Mouse (Mus musculus): ENCODE measurements around the gene Lemd1.

DNA sequence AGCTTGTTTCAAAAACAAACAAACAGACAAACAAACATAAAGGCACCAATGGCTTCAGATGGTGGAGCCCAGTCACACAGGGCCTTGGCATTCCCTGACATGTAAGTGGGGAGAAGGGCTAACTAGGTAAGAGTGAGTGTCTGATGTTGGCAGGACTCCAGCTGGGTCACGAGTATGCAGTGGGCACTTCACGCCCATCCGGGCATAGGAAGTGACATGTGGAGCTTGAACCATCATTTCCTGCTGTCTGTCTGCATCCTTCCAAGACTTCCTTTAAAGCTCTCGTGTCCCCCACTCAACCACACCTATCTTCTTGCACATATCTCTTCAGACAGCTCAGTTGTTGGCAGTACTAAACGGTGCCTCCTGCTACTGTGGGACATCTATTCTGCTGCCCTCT, 48.2 kb upstream of the Lemd1 start:
- TF ChIP-seq CTCF (IDR thresholded peaks at IDR 0.05; ENCODE audit: low read depth) (no peak), EP300 (IDR thresholded peaks at IDR 0.05; ENCODE audit: low read depth) (no peak)

Data from liver, embryonic 14.5 days (tissue).